Mouse (Mus musculus): ENCODE measurements at regions not wholly inside any gene's neighbourhood (a gene's known extent, or its start where the extent isn't known, plus 50 kb on each side); places are given as distances from the start of the nearest gene placed in this dataset.

- no peaks in the 10 kb centered on the region for H3K27me3 ChIP-seq (ENCODE audit: control insufficient read depth, insufficient read depth, low read length)
- H3K27ac ChIP-seq (ENCODE audit: low read length): no peak overlapping the region
- ATAC-seq (replicated peaks; ENCODE audit: extremely low read depth, insufficient read depth, low FRiP score): no peak
- H3K9ac ChIP-seq (ENCODE audit: low read length): no peak overlapping the region
- peaks cover 13% of the 10 kb centered on the region; the same call in 1 of the 2 replicates for H3K4me1 ChIP-seq (ENCODE audit: control insufficient read depth, insufficient read depth, low read length)
- H3K4me2 ChIP-seq (ENCODE audit: low read depth, low read length): no peak overlapping the region
- peaks cover 5% of the 10 kb centered on the region; the same call in 1 of the 2 replicates for H3K36me3 ChIP-seq (ENCODE audit: control insufficient read depth, insufficient read depth)
- H3K9me3 ChIP-seq (replicated peaks; ENCODE audit: control insufficient read depth, low read length): peaks cover 7% of the 10 kb centered on the region
- no peak overlapping the region for H3K4me3 ChIP-seq (ENCODE audit: low read length)
- 69% methylated on average over 10 of the region's 10 CpGs for WGBS
These were observed 147.4 kb upstream of the Klf14 start for GRCm38 (mm10) chr6:31106144-31106836.

- peaks cover 5% of the 10 kb centered on the region; the same call in 1 of the 2 replicates for H3K36me3 ChIP-seq (ENCODE audit: control insufficient read depth, insufficient read depth)
- no peaks in the 10 kb centered on the region for H3K27me3 ChIP-seq (ENCODE audit: control insufficient read depth, insufficient read depth, low read length)
- peaks cover 13% of the 10 kb centered on the region; the same call in 1 of the 2 replicates for H3K4me1 ChIP-seq (ENCODE audit: control insufficient read depth, insufficient read depth, low read length)
- no peak overlapping the region for H3K4me2 ChIP-seq (ENCODE audit: low read depth, low read length)
- no peak for ATAC-seq (replicated peaks; ENCODE audit: extremely low read depth, insufficient read depth, low FRiP score)
- 0 out of 2 replicates have a peak overlapping the region, but pooled peaks have one; percentile 24 for H3K9ac ChIP-seq (ENCODE audit: low read length)
- peaks cover 7% of the 10 kb centered on the region for H3K9me3 ChIP-seq (replicated peaks; ENCODE audit: control insufficient read depth, low read length)
- 70% methylated on average over 10 of the region's 10 CpGs for WGBS
- H3K4me3 ChIP-seq (ENCODE audit: low read length): no peak overlapping the region
- H3K27ac ChIP-seq (ENCODE audit: low read length): no peak overlapping the region
These were observed 148.0 kb upstream of the Klf14 start for GRCm38 (mm10) chr6:31106856-31107359.

GRCm38 (mm10) chr6:31107360-31107759, 148.5 kb upstream of the Klf14 start:
- 67% methylated on average over 4 of the region's 4 CpGs for WGBS
- peaks cover 7% of the 10 kb centered on the region for H3K9me3 ChIP-seq (replicated peaks; ENCODE audit: control insufficient read depth, low read length)

GRCm38 (mm10) chr6:31107916-31108685, 149.2 kb upstream of the Klf14 start:
- 50% methylated on average over 5 of the region's 5 CpGs for WGBS
- no peak overlapping the region for H3K4me3 ChIP-seq (ENCODE audit: low read length)
- peaks cover 22% of the 10 kb centered on the region for H3K4me1 ChIP-seq (ENCODE audit: control insufficient read depth, insufficient read depth, low read length)
- no peak overlapping the region; the same call in 1 of the 2 replicates for H3K27ac ChIP-seq (ENCODE audit: low read length)
- H3K4me2 ChIP-seq (ENCODE audit: low read depth, low read length): no peak overlapping the region
- no peak overlapping the region for H3K9ac ChIP-seq (ENCODE audit: low read length)
- no peaks in the 10 kb centered on the region for H3K27me3 ChIP-seq (ENCODE audit: control insufficient read depth, insufficient read depth, low read length)
- H3K9me3 ChIP-seq (replicated peaks; ENCODE audit: control insufficient read depth, low read length): peaks cover 7% of the 10 kb centered on the region
- H3K36me3 ChIP-seq (ENCODE audit: control insufficient read depth, insufficient read depth): peaks cover 5% of the 10 kb centered on the region; the same call in 1 of the 2 replicates
- ATAC-seq (replicated peaks; ENCODE audit: extremely low read depth, insufficient read depth, low FRiP score): no peak

More at GRCm38 (mm10) chr6:31107360-31107759, 148.5 kb upstream of the Klf14 start:
- Histone ChIP-seq H3K27ac (ENCODE audit: low read length) (peak overlapping the region; percentile 43; the same call in 1 of the 2 replicates), H3K9ac (ENCODE audit: low read length) (0 out of 2 replicates have a peak overlapping the region, but pooled peaks have one; percentile 24), H3K27me3 (ENCODE audit: control insufficient read depth, insufficient read depth, low read length) (no peaks in the 10 kb centered on the region), H3K36me3 (ENCODE audit: control insufficient read depth, insufficient read depth) (peaks cover 5% of the 10 kb centered on the region; the same call in 1 of the 2 replicates), H3K4me2 (ENCODE audit: low read depth, low read length) (no peak overlapping the region), H3K4me1 (ENCODE audit: control insufficient read depth, insufficient read depth, low read length) (peaks cover 17% of the 10 kb centered on the region), H3K4me3 (ENCODE audit: low read length) (no peak overlapping the region)
- ATAC-seq (replicated peaks; ENCODE audit: extremely low read depth, insufficient read depth, low FRiP score): no peak

- Histone ChIP-seq H3K27me3 (ENCODE audit: control insufficient read depth, insufficient read depth, low read length) (no peaks in the 10 kb centered on the region), H3K4me2 (ENCODE audit: low read depth, low read length) (no peak overlapping the region), H3K36me3 (ENCODE audit: control insufficient read depth, insufficient read depth) (peaks cover 5% of the 10 kb centered on the region; the same call in 1 of the 2 replicates), H3K4me1 (ENCODE audit: control insufficient read depth, insufficient read depth, low read length) (peaks cover 33% of the 10 kb centered on the region), H3K27ac (ENCODE audit: low read length) (no peak overlapping the region), H3K9me3 (replicated peaks; ENCODE audit: control insufficient read depth, low read length) (peaks cover 7% of the 10 kb centered on the region), H3K9ac (ENCODE audit: low read length) (no peak overlapping the region), H3K4me3 (ENCODE audit: low read length) (no peak overlapping the region)
- WGBS: 75% methylated on average over 4 of the region's 4 CpGs
- no peak for ATAC-seq (replicated peaks; ENCODE audit: extremely low read depth, insufficient read depth, low FRiP score)
These were observed 150.7 kb upstream of the Klf14 start for GRCm38 (mm10) chr6:31109604-31110003.

GRCm38 (mm10) chr6:31112293-31113077, 153.6 kb upstream of the Klf14 start:
- 73% methylated on average over 13 of the region's 13 CpGs for WGBS
- no peak overlapping the region for H3K4me3 ChIP-seq (ENCODE audit: low read length)
- no peak overlapping the region for H3K9ac ChIP-seq (ENCODE audit: low read length)
- peaks cover 7% of the 10 kb centered on the region for H3K9me3 ChIP-seq (replicated peaks; ENCODE audit: control insufficient read depth, low read length)
- peak overlapping the region; percentile 53; the same call in 1 of the 2 replicates for H3K27ac ChIP-seq (ENCODE audit: low read length)
- H3K4me1 ChIP-seq (ENCODE audit: control insufficient read depth, insufficient read depth, low read length): peaks cover 45% of the 10 kb centered on the region
- peaks cover 5% of the 10 kb centered on the region; the same call in 1 of the 2 replicates for H3K36me3 ChIP-seq (ENCODE audit: control insufficient read depth, insufficient read depth)
- no peak overlapping the region for H3K4me2 ChIP-seq (ENCODE audit: low read depth, low read length)
- no peak for ATAC-seq (replicated peaks; ENCODE audit: extremely low read depth, insufficient read depth, low FRiP score)
- H3K27me3 ChIP-seq (ENCODE audit: control insufficient read depth, insufficient read depth, low read length): no peaks in the 10 kb centered on the region

GRCm38 (mm10) chr6:31113558-31114326, 154.9 kb upstream of the Klf14 start:
- no peak for ATAC-seq (replicated peaks; ENCODE audit: extremely low read depth, insufficient read depth, low FRiP score)
- peak overlapping the region; percentile 79 for H3K27ac ChIP-seq (ENCODE audit: low read length)
- no peak overlapping the region; the same call in 1 of the 2 replicates for H3K4me3 ChIP-seq (ENCODE audit: low read length)
- WGBS: 80% methylated on average over 21 of the region's 21 CpGs
- H3K9ac ChIP-seq (ENCODE audit: low read length): 0 out of 2 replicates have a peak overlapping the region, but pooled peaks have one; percentile 10
- peak overlapping the region; percentile 48 for H3K4me2 ChIP-seq (ENCODE audit: low read depth, low read length)
- no peaks in the 10 kb centered on the region for H3K27me3 ChIP-seq (ENCODE audit: control insufficient read depth, insufficient read depth, low read length)
- peaks cover 37% of the 10 kb centered on the region for H3K4me1 ChIP-seq (ENCODE audit: control insufficient read depth, insufficient read depth, low read length)
- peaks cover 5% of the 10 kb centered on the region; the same call in 1 of the 2 replicates for H3K36me3 ChIP-seq (ENCODE audit: control insufficient read depth, insufficient read depth)
- peaks cover 7% of the 10 kb centered on the region for H3K9me3 ChIP-seq (replicated peaks; ENCODE audit: control insufficient read depth, low read length)

Measured in heart, embryonic 16.5 days (tissue).